Mouse (Mus musculus): ENCODE measurements around the gene Map4k3.

Gene Map4k3

GRCm38 (mm10) chr17:80729080-80729749 is 930 bp upstream of the Map4k3 start:
- no peak for DNase-seq

GRCm38 (mm10) chr17:80727341-80727951 is 839 bp downstream of the Map4k3 start:
- DNase-seq: peak; percentile 62

GRCm38 (mm10) chr17:80726821-80727220 is 1.5 kb downstream of the Map4k3 start:
- DNase-seq: peak; percentile 77

- peak; percentile 10 for DNase-seq
Measured at GRCm38 (mm10) chr17:80723092-80723491, 5.2 kb downstream of the Map4k3 start.

GRCm38 (mm10) chr17:80721670-80722069 is 6.6 kb downstream of the Map4k3 start:
- peak; percentile 23 for DNase-seq

- DNase-seq: no peak
Measured at GRCm38 (mm10) chr17:80719309-80719708, 9.0 kb downstream of the Map4k3 start.

- DNase-seq: no peak
Measured at GRCm38 (mm10) chr17:80718243-80718642, 10.0 kb downstream of the Map4k3 start.

- no peak for DNase-seq
Measured at GRCm38 (mm10) chr17:80713588-80713987, 14.7 kb downstream of the Map4k3 start.

GRCm38 (mm10) chr17:80709921-80710838 is 18.1 kb downstream of the Map4k3 start:
- DNase-seq: peak; percentile 75

GRCm38 (mm10) chr17:80708803-80709202 is 19.5 kb downstream of the Map4k3 start:
- no peak for DNase-seq

GRCm38 (mm10) chr17:80707176-80707575 is 21.1 kb downstream of the Map4k3 start:
- DNase-seq: no peak

GRCm38 (mm10) chr17:80706608-80707007 is 21.7 kb downstream of the Map4k3 start:
- no peak for DNase-seq

GRCm38 (mm10) chr17:80701687-80702086 is 26.6 kb downstream of the Map4k3 start:
- DNase-seq: no peak

- DNase-seq: no peak
Measured at GRCm38 (mm10) chr17:80698930-80699329, 29.4 kb downstream of the Map4k3 start.

GRCm38 (mm10) chr17:80698191-80698901 is 29.9 kb downstream of the Map4k3 start:
- DNase-seq: no peak

GRCm38 (mm10) chr17:80696956-80697355 is 31.3 kb downstream of the Map4k3 start:
- no peak for DNase-seq

GRCm38 (mm10) chr17:80696210-80696609 is 32.1 kb downstream of the Map4k3 start:
- no peak for DNase-seq

GRCm38 (mm10) chr17:80693707-80694106 is 34.6 kb downstream of the Map4k3 start:
- no peak for DNase-seq

GRCm38 (mm10) chr17:80692183-80692582 is 36.1 kb downstream of the Map4k3 start:
- DNase-seq: no peak

- DNase-seq: no peak
Measured at GRCm38 (mm10) chr17:80688701-80689100, 39.6 kb downstream of the Map4k3 start.

GRCm38 (mm10) chr17:80686066-80686465 is 42.2 kb downstream of the Map4k3 start:
- DNase-seq: no peak

GRCm38 (mm10) chr17:80683821-80684576 is 44.3 kb downstream of the Map4k3 start:
- DNase-seq: peak; percentile 66
